Mouse (Mus musculus): ENCODE data around the gene Mul1. TPM values are rescaled to one million over a fixed set of nuclear protein-coding genes. Genes with fewer than 3 reads are reported as not detected.

Gene Mul1
- total RNA-seq, 1 experiment: 58.4 TPM

DNA sequence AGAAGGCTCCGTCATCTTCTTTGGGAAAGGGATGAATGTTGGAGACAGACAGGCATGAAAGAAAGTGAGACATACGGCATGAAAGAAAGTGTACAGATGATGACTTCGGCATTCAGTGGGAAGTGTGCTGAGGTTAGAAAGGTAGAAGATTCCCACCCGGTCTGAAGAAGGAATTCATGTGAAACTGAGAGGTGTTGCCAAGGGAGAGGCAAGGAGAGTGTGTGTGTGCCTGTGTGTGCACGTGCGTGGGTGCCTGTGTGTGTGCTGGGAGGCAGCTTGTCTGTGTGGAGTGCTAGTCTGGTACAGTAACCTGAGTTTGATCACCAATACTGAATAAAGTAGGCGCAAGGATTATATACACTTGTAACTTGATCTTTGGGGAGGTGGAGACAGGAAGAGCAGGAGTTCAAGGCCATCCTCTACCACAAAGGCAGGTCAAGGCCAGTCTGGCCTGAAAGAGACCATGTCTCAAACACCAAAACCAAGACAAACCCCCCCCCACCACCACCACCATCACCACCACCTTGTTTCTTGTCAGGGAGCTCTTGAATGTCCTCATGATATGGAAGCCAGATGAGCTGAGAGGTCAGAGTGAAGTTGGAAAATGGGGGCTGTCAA lies 22.9 kb upstream of the Mul1 start:
- H3K4me3 ChIP-seq (ENCODE audit: insufficient read depth in 1 of 2, low read depth in 1 of 2, low read length in 2 of 2, poor library complexity in 1 of 2, severe bottlenecking in 1 of 2): no peak overlapping the region
- in situ Hi-C loops (cut with MboI; ENCODE audit: low sequenced_read_pairs in 2 of 2, unreplicated experiment in 2 of 2): no loop called here
- TF ChIP-seq MAFK (IDR thresholded peaks at IDR 0.05; ENCODE audit: insufficient read depth, low read depth, low read length) (no peak), CHD2 (IDR thresholded peaks at IDR 0.05; ENCODE audit: low read depth, low read length) (no peak), ZC3H11A (IDR thresholded peaks at IDR 0.05; ENCODE audit: borderline replicate concordance, low read depth, low read length) (no peak)
- no peak for DNase-seq (ENCODE audit: low read depth, low spot score)
- no peak overlapping the region for H3K9ac ChIP-seq (ENCODE audit: insufficient read depth, low read depth, low read length, poor library complexity, severe bottlenecking)
- H3K9me3 ChIP-seq (ENCODE audit: control insufficient read depth, insufficient read depth, low read depth, low read length): no peaks in the 10 kb centered on the region
- H3K27ac ChIP-seq (ENCODE audit: insufficient read depth, low read depth, low read length, poor library complexity, severe bottlenecking): peak overlapping the region; percentile 9; the same call in 1 of the 2 replicates
- H3K36me3 ChIP-seq (ENCODE audit: control insufficient read depth, insufficient read depth, low read length, poor library complexity, severe bottlenecking): no peaks in the 10 kb centered on the region
- peaks cover 5 to 34% of the 10 kb centered on the region in 2 experiments for H3K4me1 ChIP-seq (ENCODE audit: control insufficient read depth in 2 of 2, insufficient read depth in 2 of 2, low read length in 2 of 2, poor library complexity in 1 of 2)

DNA sequence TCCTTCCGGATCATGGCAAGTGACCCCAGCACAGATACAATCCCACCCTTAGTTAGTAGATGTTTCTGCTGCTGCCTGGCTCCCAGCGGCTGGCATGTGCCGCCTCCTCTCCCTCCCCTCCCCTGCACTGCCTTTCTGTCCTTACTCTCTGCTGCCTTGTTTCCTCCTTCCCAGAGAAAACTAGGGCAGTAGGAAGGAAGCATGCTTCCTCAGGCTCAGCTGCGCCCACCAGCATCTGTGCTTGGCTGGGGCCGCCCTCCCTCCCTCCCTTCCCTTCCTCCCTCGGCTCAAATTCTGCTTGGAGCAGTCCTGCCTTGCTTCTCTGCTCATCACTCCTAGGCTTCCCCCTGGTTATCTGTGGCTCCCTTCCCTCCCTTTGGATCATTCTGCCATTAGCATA lies 19.7 kb upstream of the Mul1 start:
- TF ChIP-seq HCFC1 (IDR thresholded peaks at IDR 0.05; ENCODE audit: borderline replicate concordance, insufficient read depth, low read length) (no peak), CHD2 (IDR thresholded peaks at IDR 0.05; ENCODE audit: low read depth, low read length) (no peak), MAFK (IDR thresholded peaks at IDR 0.05; ENCODE audit: insufficient read depth, low read depth, low read length) (no peak), ZNF384 (IDR thresholded peaks at IDR 0.05; ENCODE audit: low read depth, low read length) (no peak), ZC3H11A (IDR thresholded peaks at IDR 0.05; ENCODE audit: borderline replicate concordance, low read depth, low read length) (no peak)
- in situ Hi-C loops (cut with MboI; ENCODE audit: low sequenced_read_pairs in 2 of 2, unreplicated experiment in 2 of 2): no loop called here
- no peak overlapping the region; the same call in 1 of the 2 replicates for H3K9ac ChIP-seq (ENCODE audit: insufficient read depth, low read depth, low read length, poor library complexity, severe bottlenecking)

DNA sequence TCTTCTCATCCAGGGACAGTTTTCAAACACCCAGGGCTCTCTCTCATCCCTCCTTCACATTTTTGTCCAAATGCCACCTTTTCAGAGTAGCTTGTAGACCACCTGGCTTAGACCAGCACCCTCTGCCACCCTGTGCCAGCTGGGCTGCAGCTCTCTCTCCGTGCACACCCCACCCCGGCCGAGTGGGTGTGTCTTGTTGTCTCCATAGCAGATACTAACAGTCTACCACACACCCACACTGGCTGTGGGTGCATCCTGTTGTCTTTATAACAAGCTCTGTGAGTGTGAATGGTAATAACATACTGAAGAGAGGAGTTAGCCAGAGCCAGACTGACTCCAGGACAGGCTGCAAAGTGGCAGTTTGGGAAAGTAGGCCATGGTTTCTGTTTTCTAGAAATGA lies 18.5 kb upstream of the Mul1 start:
- in situ Hi-C loops (cut with MboI; ENCODE audit: low sequenced_read_pairs in 2 of 2, unreplicated experiment in 2 of 2): no loop called here
- no peak for DNase-seq (ENCODE audit: low read depth, low spot score)
- TF ChIP-seq MAFK (IDR thresholded peaks at IDR 0.05; ENCODE audit: insufficient read depth, low read depth, low read length) (no peak), CHD2 (IDR thresholded peaks at IDR 0.05; ENCODE audit: low read depth, low read length) (no peak), ZNF384 (IDR thresholded peaks at IDR 0.05; ENCODE audit: low read depth, low read length) (no peak), HCFC1 (IDR thresholded peaks at IDR 0.05; ENCODE audit: borderline replicate concordance, insufficient read depth, low read length) (no peak), ZC3H11A (IDR thresholded peaks at IDR 0.05; ENCODE audit: borderline replicate concordance, low read depth, low read length) (no peak)
- H3K4me1 ChIP-seq (ENCODE audit: control insufficient read depth in 2 of 2, insufficient read depth in 2 of 2, low read length in 2 of 2, poor library complexity in 1 of 2): peaks cover 7 to 47% of the 10 kb centered on the region in 2 experiments
- H3K36me3 ChIP-seq (ENCODE audit: control insufficient read depth, insufficient read depth, low read length, poor library complexity, severe bottlenecking): no peaks in the 10 kb centered on the region
- peak overlapping the region; percentile 54; the same call in 1 of the 2 replicates for H3K27ac ChIP-seq (ENCODE audit: insufficient read depth, low read depth, low read length, poor library complexity, severe bottlenecking)
- H3K9me3 ChIP-seq (ENCODE audit: control insufficient read depth, insufficient read depth, low read depth, low read length): no peaks in the 10 kb centered on the region
- no peak overlapping the region; the same call in 1 of the 2 replicates for H3K9ac ChIP-seq (ENCODE audit: insufficient read depth, low read depth, low read length, poor library complexity, severe bottlenecking)
- H3K4me3 ChIP-seq (ENCODE audit: insufficient read depth in 1 of 2, low read depth in 1 of 2, low read length in 2 of 2, poor library complexity in 1 of 2, severe bottlenecking in 1 of 2): no peak overlapping the region

More for the DNA sequence above, 19.7 kb upstream of the Mul1 start:
- peak overlapping the region in 1 of 2 experiments; percentile 2; a peak in 1 of 4 replicates for H3K4me3 ChIP-seq (ENCODE audit: insufficient read depth in 1 of 2, low read depth in 1 of 2, low read length in 2 of 2, poor library complexity in 1 of 2, severe bottlenecking in 1 of 2)
- DNase-seq (ENCODE audit: low read depth, low spot score): no peak
- H3K27ac ChIP-seq (ENCODE audit: insufficient read depth, low read depth, low read length, poor library complexity, severe bottlenecking): no peak overlapping the region; the same call in 1 of the 2 replicates
- peaks cover 7 to 51% of the 10 kb centered on the region in 2 experiments for H3K4me1 ChIP-seq (ENCODE audit: control insufficient read depth in 2 of 2, insufficient read depth in 2 of 2, low read length in 2 of 2, poor library complexity in 1 of 2)
- no peaks in the 10 kb centered on the region for H3K36me3 ChIP-seq (ENCODE audit: control insufficient read depth, insufficient read depth, low read length, poor library complexity, severe bottlenecking)
- no peaks in the 10 kb centered on the region for H3K9me3 ChIP-seq (ENCODE audit: control insufficient read depth, insufficient read depth, low read depth, low read length)

DNA sequence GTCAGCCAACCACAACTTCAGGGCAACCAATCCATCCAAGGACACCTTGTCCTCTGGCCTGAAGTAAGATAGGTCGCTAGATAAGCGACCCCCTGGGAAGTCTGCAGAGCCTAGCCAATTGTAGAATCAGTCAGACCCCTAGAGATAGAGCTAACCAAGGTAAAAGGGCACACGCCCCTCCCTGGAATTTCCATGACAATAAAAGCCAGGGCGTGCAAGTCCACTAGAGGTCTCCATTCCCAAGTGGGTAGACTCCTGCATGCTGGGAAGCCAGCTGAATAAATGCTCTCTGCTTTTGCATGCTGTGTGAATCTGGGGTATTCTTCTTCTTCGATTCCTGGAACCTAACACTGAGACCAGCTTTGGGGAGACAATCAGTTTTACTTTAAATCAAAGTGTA lies 18.1 kb upstream of the Mul1 start:
- no peaks in the 10 kb centered on the region for H3K36me3 ChIP-seq (ENCODE audit: control insufficient read depth, insufficient read depth, low read length, poor library complexity, severe bottlenecking)
- no peaks in the 10 kb centered on the region for H3K9me3 ChIP-seq (ENCODE audit: control insufficient read depth, insufficient read depth, low read depth, low read length)
- in situ Hi-C loops (cut with MboI; ENCODE audit: low sequenced_read_pairs in 2 of 2, unreplicated experiment in 2 of 2): no loop called here
- H3K27ac ChIP-seq (ENCODE audit: insufficient read depth, low read depth, low read length, poor library complexity, severe bottlenecking): peak overlapping the region; percentile 65; the same call in 1 of the 2 replicates
- no peak for DNase-seq (ENCODE audit: low read depth, low spot score)
- TF ChIP-seq CHD2 (IDR thresholded peaks at IDR 0.05; ENCODE audit: low read depth, low read length): no peak
- no peak for TF ChIP-seq ZC3H11A (IDR thresholded peaks at IDR 0.05; ENCODE audit: borderline replicate concordance, low read depth, low read length)
- no peak for TF ChIP-seq HCFC1 (IDR thresholded peaks at IDR 0.05; ENCODE audit: borderline replicate concordance, insufficient read depth, low read length)
- TF ChIP-seq MAFK (IDR thresholded peaks at IDR 0.05; ENCODE audit: insufficient read depth, low read depth, low read length): no peak
- no peak overlapping the region for H3K4me3 ChIP-seq (ENCODE audit: insufficient read depth in 1 of 2, low read depth in 1 of 2, low read length in 2 of 2, poor library complexity in 1 of 2, severe bottlenecking in 1 of 2)
- H3K4me1 ChIP-seq (ENCODE audit: control insufficient read depth in 2 of 2, insufficient read depth in 2 of 2, low read length in 2 of 2, poor library complexity in 1 of 2): peaks cover 7 to 45% of the 10 kb centered on the region in 2 experiments
- H3K9ac ChIP-seq (ENCODE audit: insufficient read depth, low read depth, low read length, poor library complexity, severe bottlenecking): no peak overlapping the region
